Mouse (Mus musculus) retina, adult 2 months (tissue): ENCODE results near the gene Lysmd3.

Experiments
- DNase-seq: peaks from one replicate; pipeline ENCODE4 v3.0.0-alpha.2; 2012; ENCODE audit warnings: low read depth, low spot score

The Lysmd3 gene

GRCm38 (mm10) chr13:81675333-81675732, 17.9 kb downstream of the Lysmd3 start:
- DNase-seq, result no peak

- DNase-seq, result no peak
Measured at GRCm38 (mm10) chr13:81683107-81683506, 25.6 kb downstream of the Lysmd3 start.

- no peak for DNase-seq
Measured at GRCm38 (mm10) chr13:81684258-81684657, 26.8 kb downstream of the Lysmd3 start.

GRCm38 (mm10) chr13:81684884-81685283, 27.4 kb downstream of the Lysmd3 start:
- DNase-seq, result no peak

- no peak for DNase-seq
Measured at GRCm38 (mm10) chr13:81689587-81689986, 32.1 kb downstream of the Lysmd3 start.

GRCm38 (mm10) chr13:81690477-81690876, 33.0 kb downstream of the Lysmd3 start:
- DNase-seq, result no peak

- DNase-seq, result no peak
Measured at GRCm38 (mm10) chr13:81691606-81692005, 34.1 kb downstream of the Lysmd3 start.

GRCm38 (mm10) chr13:81694446-81694845, 37.0 kb downstream of the Lysmd3 start:
- no peak for DNase-seq

GRCm38 (mm10) chr13:81703148-81703547, 45.7 kb downstream of the Lysmd3 start:
- no peak for DNase-seq

- no peak for DNase-seq
Measured at GRCm38 (mm10) chr13:81703621-81704020, 46.2 kb downstream of the Lysmd3 start.

- DNase-seq, result no peak
Measured at GRCm38 (mm10) chr13:81706311-81706710, 48.8 kb downstream of the Lysmd3 start.

- no peak for DNase-seq
Measured at GRCm38 (mm10) chr13:81709805-81710204, 52.3 kb downstream of the Lysmd3 start.

- no peak for DNase-seq
Measured at GRCm38 (mm10) chr13:81710266-81710665, 52.8 kb downstream of the Lysmd3 start.

GRCm38 (mm10) chr13:81710775-81711545, 53.5 kb downstream of the Lysmd3 start, which contains the start of the genes Polr3g and Mblac2:
Gene Polr3g (minus strand): TSS chr13:81711013.
Gene Mblac2 (plus strand): TSS chr13:81711341.
- DNase-seq, result peak; percentile 83

- DNase-seq, result no peak
Measured at GRCm38 (mm10) chr13:81711546-81712371, 54.3 kb downstream of the Lysmd3 start.

- no peak for DNase-seq
Measured at GRCm38 (mm10) chr13:81713896-81714295, 56.4 kb downstream of the Lysmd3 start.
